Mouse (Mus musculus) forebrain, embryonic 10.5 days (tissue): ENCODE data around the gene Capn10. TPM values are rescaled to one million over a fixed set of nuclear protein-coding genes. Genes with fewer than 3 reads are reported as not detected.

Experiments
- DNase-seq: peaks from one replicate; pipeline ENCODE4 v3.0.0-alpha.2; 2017; ENCODE audit warnings: low spot score; ENCODE audit errors: extremely low spot score
- H3K27ac ChIP-seq: fragments of 300-500 bp; sonication (generic); 2 replicates; pipeline ENCODE4 v1.5.1; 2016; ENCODE audit warnings: mild to moderate bottlenecking
- H3K27me3 ChIP-seq: fragments of 300-500 bp; sonication (generic); 2 replicates; pipeline ENCODE4 v1.6.1; 2016; ENCODE audit warnings: mild to moderate bottlenecking; ENCODE audit not compliant: poor library complexity, severe bottlenecking
- H3K36me3 ChIP-seq: fragments of 300-500 bp; sonication (generic); replicated peaks from 2 replicates; pipeline ENCODE4 v1.6.1; 2016; ENCODE audit warnings: mild to moderate bottlenecking, moderate library complexity
- H3K4me1 ChIP-seq: fragments of 300-500 bp; sonication (generic); 2 replicates; pipeline ENCODE4 v1.6.1; 2016
- H3K4me3 ChIP-seq: fragments of 300-500 bp; sonication (generic); 2 replicates; pipeline ENCODE4 v1.5.1; 2016; ENCODE audit warnings: mild to moderate bottlenecking, moderate library complexity
- H3K9me3 ChIP-seq: fragments of 300-500 bp; sonication (generic); 2 replicates; pipeline ENCODE4 v1.6.1; 2016; ENCODE audit warnings: mild to moderate bottlenecking, moderate library complexity
- WGBS: fragments of 180-500 bp; shearing (Covaris S2); methylation state at CpG from one replicate; pipeline ENCODE4 v1.1.7; 2016; 5-methylcytosine and 5-hydroxymethylcytosine counted together
- polyA plus RNA-seq: library from polyadenylated mRNA; unstranded; fragments of >200 nt; fragmentation: Nextera tagmentation; extraction: Ambion mirVana; gene quantifications from 2 replicates; pipeline ENCODE4 v1.2.1, GENCODE M21; 2016

Gene Capn10
- polyA plus RNA-seq, 1 experiment from 2014 or later: 42.7 TPM

GRCm38 (mm10) chr1:92989891-92990290, 55.7 kb downstream of the Capn10 start:
- Histone ChIP-seq H3K27me3 (no peaks in the 10 kb centered on the region), H3K4me1 (no peaks in the 10 kb centered on the region), H3K9me3 (no peaks in the 10 kb centered on the region), H3K27ac (no peak overlapping the region), H3K36me3 (no peaks in the 10 kb centered on the region), H3K4me3 (no peak overlapping the region)
- DNase-seq: no peak
- 77% methylated on average over 4 of the region's 4 CpGs for WGBS

DNA sequence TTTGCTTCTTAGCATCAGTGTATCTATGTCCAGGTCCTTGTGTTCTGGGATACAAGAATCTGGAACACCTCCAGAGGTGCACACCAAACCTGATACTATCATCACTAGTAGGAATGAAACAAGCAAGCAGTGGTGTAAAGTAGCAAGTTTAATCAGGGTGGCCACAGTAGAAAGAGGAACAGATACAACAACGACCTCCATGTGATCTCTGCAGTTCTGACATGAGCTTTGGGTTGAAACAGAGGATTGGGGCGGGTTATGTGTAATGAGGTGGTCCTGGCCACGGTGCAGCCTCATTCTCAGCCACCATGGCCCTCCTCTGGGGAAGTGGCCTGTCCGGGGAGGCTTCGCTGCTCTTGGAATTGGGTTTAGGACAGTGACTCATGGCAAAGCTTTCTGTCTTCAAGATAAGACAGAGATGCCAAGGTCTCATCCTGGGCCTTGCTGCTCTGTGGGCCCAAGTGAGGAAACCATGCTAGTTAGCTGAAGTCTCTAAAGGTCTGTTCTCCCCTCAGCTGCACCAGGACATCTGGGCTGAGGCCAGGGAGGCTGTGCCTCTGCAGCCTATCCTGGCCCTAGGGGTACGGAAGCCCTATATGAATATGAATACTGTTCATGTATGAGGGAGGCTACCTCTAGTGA, 58.2 kb downstream of the Capn10 start:
- Histone ChIP-seq H3K9me3 (no peaks in the 10 kb centered on the region), H3K27me3 (no peaks in the 10 kb centered on the region), H3K4me1 (no peaks in the 10 kb centered on the region), H3K4me3 (no peak overlapping the region), H3K36me3 (no peaks in the 10 kb centered on the region), H3K27ac (no peak overlapping the region)
- 89% methylated on average over 6 of the region's 6 CpGs for WGBS
- no peak for DNase-seq

GRCm38 (mm10) chr1:92992880-92993279, 58.7 kb downstream of the Capn10 start:
- H3K36me3 ChIP-seq: no peaks in the 10 kb centered on the region
- H3K27me3 ChIP-seq: no peaks in the 10 kb centered on the region
- DNase-seq: no peak
- H3K4me1 ChIP-seq: no peaks in the 10 kb centered on the region
- no peaks in the 10 kb centered on the region for H3K9me3 ChIP-seq
- no peak overlapping the region for H3K27ac ChIP-seq
- WGBS: 73% methylated on average over 2 of the region's 2 CpGs
- H3K4me3 ChIP-seq: no peak overlapping the region

Other genes with a start within 250 kb of the Capn10 start
- 95.2 and 99.2 TPM in 2 replicates for gene Gpc1, start 102.7 kb upstream of the Capn10 start, polyA plus RNA-seq
- gene Ankmy1, start 31.5 kb upstream of the Capn10 start, polyA plus RNA-seq: 0.34 and 0.90 TPM in 2 replicates
- gene Dusp28, start 27.4 kb upstream of the Capn10 start, polyA plus RNA-seq: 14.3 and 14.8 TPM in 2 replicates
- 21.2 and 22.7 TPM in 2 replicates for gene Rnpepl1, start 23.6 kb upstream of the Capn10 start, polyA plus RNA-seq
- gene Gpr35, start 16.5 kb downstream of the Capn10 start, polyA plus RNA-seq: 0.05 and 0.14 TPM in 2 replicates
- not detected in 2 replicates for gene Aqp12, start 72.0 kb downstream of the Capn10 start, polyA plus RNA-seq
- gene Kif1a, start 167.6 kb downstream of the Capn10 start, polyA plus RNA-seq: 41.4 and 41.5 TPM in 2 replicates
- not detected in 2 replicates for gene Agxt, start 200.9 kb downstream of the Capn10 start, polyA plus RNA-seq
- 0.92 and 1.0 TPM in 2 replicates for gene 2310007B03Rik, start 226.6 kb downstream of the Capn10 start, polyA plus RNA-seq
- gene Crocc2, start 234.3 kb downstream of the Capn10 start, polyA plus RNA-seq: 0.05 and 0.12 TPM in 2 replicates